Mouse (Mus musculus): ENCODE data around the gene Itpr1. TPM values are rescaled to one million over a fixed set of nuclear protein-coding genes. Genes with fewer than 3 reads are reported as not detected.

Gene Itpr1
- polyA plus RNA-seq, 1 experiment from 2014 or later, result 3.3 TPM

DNA sequence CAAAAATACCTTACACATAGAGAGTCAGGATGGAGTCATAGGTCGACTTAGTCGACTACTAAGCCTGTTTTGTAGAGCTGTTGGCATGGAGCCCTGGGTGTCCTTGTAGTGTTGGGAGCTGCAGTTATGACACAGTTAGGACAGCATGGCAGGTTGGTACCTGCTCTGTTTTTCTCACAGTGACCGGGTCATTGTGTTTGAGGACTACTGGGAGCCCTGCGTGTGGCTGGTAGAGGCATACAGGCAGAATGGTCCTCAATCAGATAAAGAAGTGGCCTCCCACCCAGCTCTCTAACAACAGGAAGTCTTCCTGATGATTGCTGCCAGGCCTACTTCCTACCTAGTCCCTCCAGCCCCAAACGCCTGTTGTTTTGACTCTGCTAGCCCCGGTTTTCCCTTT is 20.2 kb downstream of the Itpr1 start:
- Histone ChIP-seq H3K4me2 (no peak overlapping the region), H3K27me3 (replicated peaks) (no peaks in the 10 kb centered on the region), H3K9me3 (replicated peaks) (no peaks in the 10 kb centered on the region), H3K36me3 (no peaks in the 10 kb centered on the region), H3K4me3 (replicated peaks) (no peak overlapping the region), H3K4me1 (peaks cover 25% of the 10 kb centered on the region), H3K27ac (replicated peaks) (no peak overlapping the region), H3K9ac (replicated peaks) (no peak overlapping the region)
- 55% methylated on average over 6 of the region's 6 CpGs for WGBS
- ATAC-seq (ENCODE audit: low FRiP score), result no peak

DNA sequence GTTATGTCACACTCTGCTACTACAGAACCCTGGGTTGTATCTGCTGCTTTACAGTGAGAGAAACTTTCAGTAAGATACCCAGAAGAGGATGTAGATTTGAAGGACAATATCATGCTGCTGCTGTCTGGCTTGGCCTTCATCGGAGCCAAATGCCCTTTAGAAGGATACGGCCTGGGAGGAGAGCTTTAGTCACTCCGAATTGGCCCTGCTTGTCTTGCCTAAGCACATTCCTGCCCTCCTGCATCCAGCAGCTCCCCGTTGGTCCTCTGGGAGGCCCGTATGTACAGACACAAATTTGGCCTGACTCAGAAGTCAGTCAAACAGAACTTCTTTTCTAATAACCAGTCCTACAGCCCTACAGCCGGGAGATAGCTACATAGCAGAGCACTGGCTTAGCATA is 21.6 kb downstream of the Itpr1 start:
- no peaks in the 10 kb centered on the region for H3K9me3 ChIP-seq (replicated peaks)
- H3K4me1 ChIP-seq, result peaks cover 25% of the 10 kb centered on the region
- no peak overlapping the region for H3K27ac ChIP-seq (replicated peaks)
- H3K9ac ChIP-seq (replicated peaks), result no peak overlapping the region
- ATAC-seq (ENCODE audit: low FRiP score), result no peak
- no peak overlapping the region for H3K4me3 ChIP-seq (replicated peaks)
- no peaks in the 10 kb centered on the region for H3K36me3 ChIP-seq
- no peaks in the 10 kb centered on the region for H3K27me3 ChIP-seq (replicated peaks)
- WGBS, result 81% methylated on average over 6 of the region's 6 CpGs
- H3K4me2 ChIP-seq, result no peak overlapping the region

DNA sequence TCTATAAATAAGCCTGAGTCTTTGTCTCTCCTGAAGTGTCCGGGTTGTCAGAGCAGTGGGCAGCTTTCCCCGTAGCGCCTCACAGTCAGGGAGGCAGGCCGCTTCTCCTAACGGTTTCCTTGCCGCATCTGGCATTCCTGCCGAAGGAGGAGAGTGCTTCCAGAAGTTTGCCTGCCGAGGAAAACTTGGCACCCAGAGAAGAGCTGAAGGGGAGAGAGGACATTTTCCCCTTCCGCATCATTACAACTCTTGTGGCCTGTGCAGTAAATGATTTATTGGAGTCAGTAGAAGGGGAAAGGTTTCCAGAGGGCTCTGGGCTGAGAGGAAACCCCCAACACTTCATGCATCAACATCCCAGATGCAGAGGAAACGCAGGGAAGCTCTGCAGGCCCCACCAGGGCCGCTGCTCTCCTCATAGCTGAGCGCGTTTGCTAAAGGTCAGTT is 22.8 kb downstream of the Itpr1 start:
- Histone ChIP-seq H3K9ac (replicated peaks) (no peak overlapping the region), H3K4me3 (replicated peaks) (no peak overlapping the region), H3K27ac (replicated peaks) (no peak overlapping the region; the same call in none of the 2 replicates), H3K9me3 (replicated peaks) (no peaks in the 10 kb centered on the region), H3K27me3 (replicated peaks) (no peaks in the 10 kb centered on the region), H3K36me3 (no peaks in the 10 kb centered on the region), H3K4me1 (peaks cover 25% of the 10 kb centered on the region), H3K4me2 (no peak overlapping the region; the same call in 1 of the 2 replicates)
- WGBS, result 26% methylated on average over 13 of the region's 13 CpGs
- ATAC-seq (ENCODE audit: low FRiP score), result no peak

DNA sequence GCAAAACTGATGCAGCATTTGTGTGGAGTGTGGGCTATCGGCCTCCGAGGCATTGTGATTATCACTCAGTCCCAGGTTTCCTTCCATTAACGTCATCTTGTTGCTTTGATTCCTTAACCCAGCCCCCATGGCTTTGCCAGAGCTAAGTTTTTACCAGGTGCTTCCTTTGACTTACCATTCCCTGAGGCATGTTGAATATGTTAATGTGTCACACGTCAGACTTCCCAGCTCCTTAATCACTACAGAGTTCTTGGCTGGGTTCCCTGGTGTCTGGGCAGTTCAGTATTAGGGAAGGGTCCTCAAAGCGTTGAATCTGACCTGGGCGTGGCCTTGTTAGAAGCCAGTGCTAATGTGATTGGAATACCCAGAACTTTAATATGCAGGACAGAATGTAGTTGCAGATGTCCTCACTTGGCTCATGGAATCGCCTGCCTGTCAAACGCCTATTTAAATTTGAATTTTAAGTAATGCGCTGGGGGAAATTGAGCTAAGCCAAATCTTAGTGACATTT is 23.6 kb downstream of the Itpr1 start:
- WGBS, result 54% methylated on average over 9 of the region's 9 CpGs
- H3K9me3 ChIP-seq (replicated peaks), result no peaks in the 10 kb centered on the region

DNA sequence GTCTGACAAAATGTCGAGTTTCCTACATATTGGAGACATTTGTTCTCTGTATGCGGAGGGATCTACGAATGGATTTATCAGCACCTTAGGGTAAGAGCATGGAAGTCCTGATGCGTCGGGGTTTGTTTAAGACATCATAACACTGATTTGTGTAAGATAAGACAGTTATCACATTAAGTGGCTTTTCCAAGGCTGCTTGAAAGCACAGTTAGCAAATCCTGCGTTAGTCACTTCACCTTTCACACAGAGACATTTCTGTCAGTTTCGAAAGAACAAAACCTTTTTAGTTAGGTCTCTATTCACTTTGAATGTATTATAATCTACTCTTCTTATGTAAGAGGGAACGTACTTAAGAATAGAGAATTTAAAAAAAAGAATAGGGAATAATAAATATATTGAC is 24.1 kb downstream of the Itpr1 start:
- ATAC-seq (ENCODE audit: low FRiP score), result no peak
- no peak overlapping the region for H3K4me2 ChIP-seq
- 89% methylated on average over 8 of the region's 8 CpGs for WGBS
- no peak overlapping the region for H3K9ac ChIP-seq (replicated peaks)
- H3K9me3 ChIP-seq (replicated peaks), result no peaks in the 10 kb centered on the region
- no peak overlapping the region for H3K4me3 ChIP-seq (replicated peaks)
- peaks cover 25% of the 10 kb centered on the region for H3K4me1 ChIP-seq
- H3K27me3 ChIP-seq (replicated peaks), result no peaks in the 10 kb centered on the region
- no peak overlapping the region for H3K27ac ChIP-seq (replicated peaks)
- no peaks in the 10 kb centered on the region for H3K36me3 ChIP-seq

More for the DNA sequence above, 23.6 kb downstream of the Itpr1 start:
- Histone ChIP-seq H3K4me1 (peaks cover 25% of the 10 kb centered on the region), H3K36me3 (no peaks in the 10 kb centered on the region), H3K27ac (replicated peaks) (no peak overlapping the region), H3K9ac (replicated peaks) (no peak overlapping the region), H3K4me3 (replicated peaks) (no peak overlapping the region), H3K4me2 (no peak overlapping the region), H3K27me3 (replicated peaks) (no peaks in the 10 kb centered on the region)
- ATAC-seq (ENCODE audit: low FRiP score), result no peak

DNA sequence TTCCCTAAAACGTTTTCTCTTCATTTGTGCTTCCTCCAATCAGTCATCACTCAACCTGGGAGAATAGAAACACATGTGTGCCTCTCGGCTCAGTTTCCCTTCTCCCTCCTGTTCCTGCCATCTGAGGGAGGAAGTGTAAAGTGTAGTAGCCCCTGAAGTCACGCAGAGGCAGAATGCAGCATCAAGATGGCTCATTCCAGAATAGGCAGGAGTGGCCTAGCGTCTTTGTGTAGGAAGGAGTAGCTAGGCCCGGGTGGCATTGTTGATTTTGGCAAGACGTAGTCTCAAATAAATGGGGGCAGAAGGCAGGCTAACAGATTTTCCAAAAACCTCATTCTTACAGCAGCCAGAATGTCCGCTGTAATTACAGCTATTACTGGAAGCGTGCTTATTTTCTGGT is 24.7 kb downstream of the Itpr1 start:
- Histone ChIP-seq H3K4me3 (replicated peaks) (no peak overlapping the region), H3K4me2 (no peak overlapping the region), H3K9me3 (replicated peaks) (no peaks in the 10 kb centered on the region), H3K27me3 (replicated peaks) (no peaks in the 10 kb centered on the region), H3K4me1 (peaks cover 25% of the 10 kb centered on the region), H3K9ac (replicated peaks) (no peak overlapping the region), H3K36me3 (no peaks in the 10 kb centered on the region), H3K27ac (replicated peaks) (no peak overlapping the region)
- WGBS, result 73% methylated on average over 8 of the region's 8 CpGs
- ATAC-seq (ENCODE audit: low FRiP score), result no peak

DNA sequence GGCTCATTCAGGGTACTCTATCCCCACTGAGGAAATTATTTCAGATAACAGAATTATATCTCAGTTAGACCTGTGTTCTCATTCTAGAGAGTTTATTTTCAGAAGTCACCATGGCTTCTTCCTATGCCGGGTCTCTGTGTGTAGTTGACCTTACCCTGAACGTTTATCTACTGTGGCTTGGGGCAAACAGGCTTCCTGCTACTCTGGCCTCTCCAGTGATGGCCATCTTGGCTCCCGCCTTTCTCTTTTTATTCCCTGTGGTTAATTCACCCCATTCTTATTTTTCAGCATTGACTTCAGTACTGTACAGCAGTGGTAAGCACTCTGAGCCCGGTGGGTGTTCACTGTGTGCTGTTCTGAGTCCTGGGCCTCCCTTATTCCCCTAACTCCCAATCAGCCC is 25.1 kb downstream of the Itpr1 start:
- no peak overlapping the region for H3K9ac ChIP-seq (replicated peaks)
- ATAC-seq (ENCODE audit: low FRiP score), result no peak
- WGBS, result 84% methylated on average over 4 of the region's 4 CpGs
- no peaks in the 10 kb centered on the region for H3K36me3 ChIP-seq
- no peaks in the 10 kb centered on the region for H3K9me3 ChIP-seq (replicated peaks)
- peaks cover 23% of the 10 kb centered on the region for H3K4me1 ChIP-seq
- no peaks in the 10 kb centered on the region for H3K27me3 ChIP-seq (replicated peaks)
- no peak overlapping the region for H3K4me3 ChIP-seq (replicated peaks)
- H3K4me2 ChIP-seq, result no peak overlapping the region
- no peak overlapping the region for H3K27ac ChIP-seq (replicated peaks)

DNA sequence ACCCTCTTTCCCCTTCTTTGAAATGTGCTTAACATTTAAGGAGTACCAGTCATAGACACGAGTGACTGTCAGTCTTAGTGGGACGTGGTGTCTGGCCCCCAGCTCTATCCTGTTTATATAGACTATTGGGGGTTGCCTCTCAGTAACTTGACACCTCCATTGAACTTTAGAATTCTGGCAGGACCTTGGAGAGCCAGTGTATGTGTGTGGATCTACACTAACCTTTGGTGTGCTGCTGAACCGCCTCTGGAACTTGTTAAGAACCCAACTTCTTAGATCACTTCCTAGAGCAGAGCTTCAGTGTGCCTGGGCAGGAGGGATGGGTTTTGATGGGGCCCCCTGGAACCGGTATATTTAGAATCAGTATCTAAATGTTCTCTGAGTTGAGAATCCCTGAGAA is 26.2 kb downstream of the Itpr1 start:
- H3K9me3 ChIP-seq (replicated peaks), result no peaks in the 10 kb centered on the region
- no peaks in the 10 kb centered on the region for H3K27me3 ChIP-seq (replicated peaks)
- 66% methylated on average over 4 of the region's 4 CpGs for WGBS
- no peak for ATAC-seq (ENCODE audit: low FRiP score)
- no peak overlapping the region for H3K4me3 ChIP-seq (replicated peaks)
- H3K36me3 ChIP-seq, result no peaks in the 10 kb centered on the region
- peaks cover 18% of the 10 kb centered on the region for H3K4me1 ChIP-seq
- H3K4me2 ChIP-seq, result no peak overlapping the region
- no peak overlapping the region for H3K27ac ChIP-seq (replicated peaks)
- H3K9ac ChIP-seq (replicated peaks), result no peak overlapping the region

DNA sequence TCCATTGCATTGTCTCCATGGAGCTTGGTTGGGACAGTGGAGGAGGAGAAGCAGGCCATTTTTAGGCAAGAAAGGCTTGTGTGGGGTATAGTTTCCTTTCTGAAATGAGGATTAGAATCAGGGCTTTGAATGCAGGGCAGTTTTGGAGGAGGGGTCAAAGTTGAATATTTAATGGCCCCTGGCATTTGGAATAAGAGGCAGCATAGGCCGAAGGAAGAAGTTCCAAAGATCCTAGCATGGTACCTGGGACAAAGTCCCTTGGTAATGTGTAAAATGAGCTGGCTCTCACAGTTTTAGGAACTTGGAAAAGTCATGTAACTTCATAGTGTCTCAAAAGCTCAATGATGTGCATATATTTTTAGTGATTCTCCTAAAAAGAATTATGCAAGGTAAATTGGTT is 27.1 kb downstream of the Itpr1 start:
- ATAC-seq (ENCODE audit: low FRiP score), result no peak
- no peak overlapping the region for H3K4me3 ChIP-seq (replicated peaks)
- H3K4me2 ChIP-seq, result no peak overlapping the region
- H3K36me3 ChIP-seq, result no peaks in the 10 kb centered on the region
- no peak overlapping the region for H3K9ac ChIP-seq (replicated peaks)
- no peak overlapping the region for H3K27ac ChIP-seq (replicated peaks)
- no peaks in the 10 kb centered on the region for H3K27me3 ChIP-seq (replicated peaks)
- WGBS, result 96% methylated on average over 1 of the region's 1 CpGs
- H3K4me1 ChIP-seq, result peaks cover 18% of the 10 kb centered on the region
- H3K9me3 ChIP-seq (replicated peaks), result no peaks in the 10 kb centered on the region

DNA sequence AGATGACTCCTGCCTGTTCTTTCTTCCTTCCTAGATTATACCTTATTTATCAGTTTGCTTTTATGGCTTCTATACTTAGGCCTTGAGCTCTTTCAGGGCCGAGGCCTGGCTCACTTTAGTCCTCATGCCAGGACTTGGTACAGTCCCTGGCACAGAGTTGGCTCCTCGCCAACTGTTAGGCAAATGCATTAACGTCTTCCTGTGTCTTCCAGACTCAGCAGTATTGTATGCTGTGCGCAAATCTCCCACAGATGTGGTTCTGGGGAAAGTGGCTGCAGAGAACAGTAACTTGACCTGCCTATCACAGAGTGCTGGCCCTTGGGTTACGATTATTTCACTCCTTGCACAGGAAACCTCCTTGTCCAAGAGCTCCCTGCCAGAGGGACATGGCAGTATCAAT is 27.9 kb downstream of the Itpr1 start:
- Histone ChIP-seq H3K4me3 (replicated peaks) (no peak overlapping the region), H3K4me1 (peaks cover 14% of the 10 kb centered on the region), H3K9ac (replicated peaks) (no peak overlapping the region), H3K9me3 (replicated peaks) (no peaks in the 10 kb centered on the region), H3K36me3 (no peaks in the 10 kb centered on the region), H3K4me2 (no peak overlapping the region), H3K27ac (replicated peaks) (no peak overlapping the region), H3K27me3 (replicated peaks) (no peaks in the 10 kb centered on the region)
- 57% methylated on average over 5 of the region's 5 CpGs for WGBS
- ATAC-seq (ENCODE audit: low FRiP score), result no peak

DNA sequence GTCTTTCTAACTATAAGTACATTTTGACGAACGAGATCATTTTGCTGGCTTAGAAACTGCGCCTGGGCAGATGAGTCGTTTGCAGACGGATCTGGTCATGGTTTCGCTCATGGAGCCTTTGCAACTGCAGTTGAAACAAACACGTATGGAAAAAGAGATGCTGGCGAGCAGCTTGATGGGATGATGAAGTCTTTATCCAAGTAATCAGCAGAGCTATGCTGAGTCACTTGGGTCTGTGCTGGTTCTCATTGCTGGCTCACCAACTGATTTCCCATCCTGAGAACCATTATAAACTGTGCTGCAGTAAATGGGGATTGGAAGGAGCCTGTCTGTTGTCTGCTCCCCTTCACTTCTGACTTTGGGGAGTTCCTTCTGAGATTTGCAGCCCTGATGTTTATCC is 31.7 kb downstream of the Itpr1 start:
- peaks cover 9% of the 10 kb centered on the region; the same call in 1 of the 2 replicates for H3K4me1 ChIP-seq
- H3K27ac ChIP-seq (replicated peaks), result no peak overlapping the region
- H3K36me3 ChIP-seq, result no peaks in the 10 kb centered on the region
- ATAC-seq (ENCODE audit: low FRiP score), result no peak
- H3K4me3 ChIP-seq (replicated peaks), result no peak overlapping the region
- H3K9me3 ChIP-seq (replicated peaks), result no peaks in the 10 kb centered on the region
- no peaks in the 10 kb centered on the region for H3K27me3 ChIP-seq (replicated peaks)
- WGBS, result 92% methylated on average over 8 of the region's 8 CpGs
- H3K4me2 ChIP-seq, result no peak overlapping the region
- no peak overlapping the region for H3K9ac ChIP-seq (replicated peaks)

DNA sequence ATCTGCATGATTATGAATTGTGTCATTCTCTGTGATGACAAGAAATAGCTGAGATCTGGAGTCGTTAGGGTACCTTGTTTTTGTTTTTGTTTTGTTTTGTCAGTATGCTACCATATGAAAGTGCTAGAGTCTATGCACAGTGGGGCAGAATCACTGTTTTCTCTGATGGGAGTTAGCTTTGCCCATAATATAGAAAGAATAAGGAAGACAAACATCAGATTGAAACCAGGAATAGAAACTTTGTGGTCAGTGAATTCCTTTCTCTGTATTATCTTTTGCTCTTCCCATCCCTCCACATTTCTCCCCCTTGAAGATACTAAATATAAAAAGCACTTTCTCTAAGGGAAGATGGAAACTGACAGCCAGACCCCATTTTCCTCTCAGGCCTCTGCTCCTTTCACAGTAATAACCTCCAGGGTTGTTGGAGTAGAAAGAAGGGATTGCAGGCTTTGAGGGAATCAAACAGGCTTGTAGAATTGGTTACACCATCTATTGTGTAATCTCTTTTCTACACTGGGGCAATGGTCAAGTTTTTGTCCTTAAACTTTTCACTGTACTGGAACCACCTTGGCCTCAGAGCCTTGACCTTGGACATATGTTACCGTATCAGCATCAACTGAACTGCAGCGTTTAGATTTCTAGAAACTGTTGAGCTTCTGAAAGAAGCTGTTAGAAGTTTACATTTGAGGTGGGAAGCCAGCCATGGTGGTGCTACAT is 33.6 kb downstream of the Itpr1 start:
- no peaks in the 10 kb centered on the region for H3K27me3 ChIP-seq (replicated peaks)

More for the DNA sequence above, 33.6 kb downstream of the Itpr1 start:
- no peaks in the 10 kb centered on the region for H3K36me3 ChIP-seq
- no peak overlapping the region for H3K9ac ChIP-seq (replicated peaks)
- 86% methylated on average over 3 of the region's 3 CpGs for WGBS
- H3K9me3 ChIP-seq (replicated peaks), result no peaks in the 10 kb centered on the region
- no peak overlapping the region for H3K27ac ChIP-seq (replicated peaks)
- no peak overlapping the region for H3K4me3 ChIP-seq (replicated peaks)
- H3K4me1 ChIP-seq, result peaks cover 13% of the 10 kb centered on the region; the same call in 1 of the 2 replicates
- no peak overlapping the region for H3K4me2 ChIP-seq
- no peak for ATAC-seq (ENCODE audit: low FRiP score)

Data from neural tube, embryonic 15.5 days (tissue).